Comparison of ENCODE assay signal across 16 mouse cellular contexts in the genomic region with DNA sequence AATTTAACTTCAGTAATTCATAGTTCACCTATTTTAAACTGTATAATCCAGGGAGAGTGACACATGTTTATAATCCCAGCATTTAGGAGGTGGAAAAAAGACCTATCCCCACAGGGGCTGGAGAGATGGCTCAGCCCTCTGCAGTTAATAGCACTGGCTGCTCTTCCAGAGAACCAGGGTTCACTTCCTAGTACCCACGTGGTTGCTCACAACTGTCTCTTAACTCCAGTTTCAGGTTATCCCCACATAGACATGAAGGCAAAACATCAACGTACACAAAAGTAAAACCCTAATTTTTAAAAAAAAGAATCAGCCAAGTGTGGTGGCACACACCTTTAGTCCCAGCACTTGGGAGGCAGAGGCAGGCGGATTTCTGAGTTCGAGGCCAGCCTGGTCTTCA.
"Had no signal": no experiment of that assay in that cellular context is flagged by ENCODE, and none has a peak within 500 bp of the region (broad histone marks: within the 10 kb centered on the region; RNA-seq: fewer than 3 reads in every experiment).

No protein-coding gene starts in this region.

- H3K9me3 ChIP-seq: midbrain, embryonic 10.5 days; midbrain, embryonic 12.5 days; neural tube, embryonic 13.5 days; neural tube, embryonic 15.5 days had no signal

- ATAC-seq: midbrain, embryonic 16.5 days had no signal

- H3K27me3 ChIP-seq: midbrain, embryonic 12.5 days; neural tube, embryonic 13.5 days; neural tube, embryonic 15.5 days had no signal

- H3K4me2 ChIP-seq: lung, embryonic 14.5 days; midbrain, embryonic 12.5 days; neural tube, embryonic 13.5 days; neural tube, embryonic 15.5 days had no signal

- H3K4me3 ChIP-seq: midbrain, embryonic 10.5 days; midbrain, embryonic 12.5 days; myocyte; neural tube, embryonic 13.5 days; neural tube, embryonic 15.5 days had no signal

- H3K9ac ChIP-seq: liver, embryonic 14.5 days; lung, embryonic 14.5 days; midbrain, embryonic 12.5 days; neural tube, embryonic 13.5 days; neural tube, embryonic 15.5 days had no signal

- H3K27ac ChIP-seq: liver, embryonic 14.5 days; midbrain, embryonic 10.5 days; midbrain, embryonic 12.5 days; neural tube, embryonic 13.5 days; neural tube, embryonic 15.5 days had no signal

- DNase-seq: lung, adult 18-20 months; lung, embryonic 14.5 days; lung, postnatal 10 days; lung, postnatal 4 days; midbrain, embryonic 14.5 days; right cerebral cortex, postnatal 14 days; thymus, adult 18-20 months; thymus, postnatal 14 days; thymus, postnatal 36 days had no signal

- H3K4me1 ChIP-seq: midbrain, embryonic 12.5 days had no signal
